Mouse (Mus musculus): ENCODE results near the gene Psap. TPM values are rescaled to one million over a fixed set of nuclear protein-coding genes. Genes with fewer than 3 reads are reported as not detected.
A peak's percentile ranks its signal among the peaks of the same experiment; 100 is the strongest.

Gene Psap
- total and polyA plus RNA-seq, 2 experiments from 2014 or later, result 281 to 768 TPM

DNA sequence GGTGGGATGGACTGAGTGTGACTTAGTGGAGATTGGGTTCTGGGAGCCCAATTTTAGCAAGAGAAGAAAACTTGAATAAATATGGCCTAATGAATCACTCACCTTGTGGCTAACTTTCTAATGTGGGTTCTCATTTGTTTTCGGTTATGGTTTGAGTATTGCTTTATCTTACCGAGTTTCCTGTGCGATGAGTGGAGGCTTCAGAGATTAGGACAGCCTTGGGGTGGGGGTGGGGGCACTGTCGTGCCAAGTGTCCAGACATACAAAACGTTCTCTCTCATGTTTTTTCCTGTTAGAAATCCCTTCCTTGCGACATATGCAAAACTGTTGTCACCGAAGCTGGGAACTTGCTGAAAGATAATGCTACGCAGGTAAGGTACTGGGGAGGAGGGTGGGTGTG, 14.8 kb downstream of the Psap start:
- H3K36me3 ChIP-seq (ENCODE audit: insufficient read depth, low read length), result peaks cover 37% of the 10 kb centered on the region
- H3K4me1 ChIP-seq (ENCODE audit: insufficient read depth, low read length), result 0 out of 2 replicates have a peak, but pooled peaks cover 2% of the 10 kb centered on the region

DNA sequence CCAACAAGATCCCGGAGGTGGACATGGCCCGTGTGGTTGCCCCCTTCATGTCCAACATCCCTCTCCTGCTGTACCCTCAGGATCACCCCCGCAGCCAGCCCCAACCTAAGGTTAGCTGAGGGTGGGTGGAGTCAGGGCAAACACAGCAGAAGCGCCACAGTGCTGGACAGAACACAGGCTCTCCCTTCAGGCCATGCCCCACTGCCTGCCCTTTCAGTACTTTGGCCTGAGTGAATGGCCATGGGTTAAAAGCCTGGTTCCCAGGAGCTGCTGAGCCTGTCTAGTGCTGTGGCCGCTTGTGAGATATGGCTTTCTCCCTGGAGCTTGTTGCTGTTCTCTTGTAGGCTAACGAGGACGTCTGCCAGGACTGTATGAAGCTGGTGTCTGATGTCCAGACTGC, 17.2 kb downstream of the Psap start:
- Histone ChIP-seq H3K36me3 (ENCODE audit: insufficient read depth, low read length) (peaks cover 48% of the 10 kb centered on the region), H3K4me3 (ENCODE audit: low read length) (no peak overlapping the region), H3K27me3 (ENCODE audit: insufficient read depth, low read length) (no peaks in the 10 kb centered on the region), H3K9me3 (ENCODE audit: low read length) (no peaks in the 10 kb centered on the region), H3K27ac (no peak overlapping the region), H3K9ac (replicated peaks; ENCODE audit: low read length) (no peak overlapping the region), H3K4me1 (ENCODE audit: insufficient read depth, low read length) (no peaks in the 10 kb centered on the region), H3K4me2 (ENCODE audit: low read depth, low read length) (no peak overlapping the region)
- ATAC-seq (no peak), DNase-seq (ENCODE audit: low spot score) (no peak)
- WGBS, result 83% methylated on average over 7 of the region's 7 CpGs
- no peak for TF ChIP-seq CTCF (IDR thresholded peaks at IDR 0.05; ENCODE audit: low read depth)

More for the DNA sequence above, 14.8 kb downstream of the Psap start:
- Histone ChIP-seq H3K9ac (replicated peaks; ENCODE audit: low read length) (no peak overlapping the region), H3K4me3 (ENCODE audit: low read length) (no peak overlapping the region), H3K27ac (no peak overlapping the region), H3K27me3 (ENCODE audit: insufficient read depth, low read length) (no peaks in the 10 kb centered on the region), H3K4me2 (ENCODE audit: low read depth, low read length) (no peak overlapping the region), H3K9me3 (ENCODE audit: low read length) (no peaks in the 10 kb centered on the region)
- no peak for ATAC-seq
- WGBS, result 87% methylated on average over 8 of the region's 8 CpGs
- TF ChIP-seq CTCF (IDR thresholded peaks at IDR 0.05; ENCODE audit: low read depth), result no peak
- no peak for DNase-seq (ENCODE audit: low spot score)

DNA sequence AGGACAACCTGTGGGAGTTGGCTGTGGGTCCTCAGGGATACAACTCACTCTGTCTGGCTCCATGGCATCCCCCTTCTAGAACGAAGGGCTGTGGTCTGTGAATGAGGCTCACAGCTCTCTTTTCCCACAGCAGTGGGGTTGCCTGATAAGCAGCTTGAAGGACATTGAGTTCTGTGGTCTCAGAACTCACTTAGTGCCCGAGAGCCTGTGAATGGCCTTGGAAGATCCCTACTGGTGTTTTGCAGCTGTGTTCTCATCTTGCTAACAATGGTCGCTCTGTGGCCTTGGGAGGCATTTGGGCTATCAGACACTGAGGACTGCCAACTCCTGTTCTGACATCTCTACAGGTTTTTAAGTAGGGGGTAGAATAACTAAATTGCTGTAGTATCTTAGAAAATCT, 17.9 kb downstream of the Psap start:
- no peak for TF ChIP-seq CTCF (IDR thresholded peaks at IDR 0.05; ENCODE audit: low read depth)
- ATAC-seq (no peak), DNase-seq (ENCODE audit: low spot score) (no peak)
- no peak overlapping the region for H3K9ac ChIP-seq (replicated peaks; ENCODE audit: low read length)
- H3K4me3 ChIP-seq (ENCODE audit: low read length), result no peak overlapping the region
- H3K36me3 ChIP-seq (ENCODE audit: insufficient read depth, low read length), result peaks cover 55% of the 10 kb centered on the region
- no peak overlapping the region for H3K4me2 ChIP-seq (ENCODE audit: low read depth, low read length)
- H3K27me3 ChIP-seq (ENCODE audit: insufficient read depth, low read length), result no peaks in the 10 kb centered on the region
- 75% methylated on average over 3 of the region's 3 CpGs for WGBS
- H3K9me3 ChIP-seq (ENCODE audit: low read length), result no peaks in the 10 kb centered on the region
- no peaks in the 10 kb centered on the region for H3K4me1 ChIP-seq (ENCODE audit: insufficient read depth, low read length)
- H3K27ac ChIP-seq, result no peak overlapping the region

DNA sequence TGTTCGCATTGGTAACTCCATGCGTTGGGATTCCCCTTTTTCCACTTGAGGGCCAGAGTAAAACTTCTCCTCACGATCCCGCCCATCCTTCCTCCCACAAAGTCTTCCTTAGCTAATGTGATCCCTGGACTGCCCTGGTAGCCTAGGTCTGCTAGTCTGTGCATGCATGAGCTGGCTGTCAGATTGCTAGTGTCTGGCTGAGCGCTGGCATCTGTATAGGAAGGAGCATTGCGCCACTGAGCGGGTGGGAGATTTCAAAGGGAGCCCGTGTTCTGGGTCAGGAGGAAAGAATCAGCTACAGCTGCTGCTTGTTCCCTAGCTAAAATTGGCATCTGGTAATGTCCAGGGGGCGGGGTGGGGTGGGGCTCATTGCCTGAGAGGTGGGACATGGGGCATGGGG, 18.6 kb downstream of the Psap start:
- H3K4me3 ChIP-seq (ENCODE audit: low read length), result no peak overlapping the region
- ATAC-seq, result no peak
- TF ChIP-seq CTCF (IDR thresholded peaks at IDR 0.05; ENCODE audit: low read depth), result no peak
- no peak for DNase-seq (ENCODE audit: low spot score)
- no peaks in the 10 kb centered on the region for H3K27me3 ChIP-seq (ENCODE audit: insufficient read depth, low read length)
- H3K9me3 ChIP-seq (ENCODE audit: low read length), result no peaks in the 10 kb centered on the region
- H3K4me1 ChIP-seq (ENCODE audit: insufficient read depth, low read length), result no peaks in the 10 kb centered on the region
- no peak overlapping the region for H3K4me2 ChIP-seq (ENCODE audit: low read depth, low read length)
- peaks cover 61% of the 10 kb centered on the region for H3K36me3 ChIP-seq (ENCODE audit: insufficient read depth, low read length)
- H3K27ac ChIP-seq, result no peak overlapping the region
- no peak overlapping the region for H3K9ac ChIP-seq (replicated peaks; ENCODE audit: low read length)
- 74% methylated on average over 9 of the region's 9 CpGs for WGBS

DNA sequence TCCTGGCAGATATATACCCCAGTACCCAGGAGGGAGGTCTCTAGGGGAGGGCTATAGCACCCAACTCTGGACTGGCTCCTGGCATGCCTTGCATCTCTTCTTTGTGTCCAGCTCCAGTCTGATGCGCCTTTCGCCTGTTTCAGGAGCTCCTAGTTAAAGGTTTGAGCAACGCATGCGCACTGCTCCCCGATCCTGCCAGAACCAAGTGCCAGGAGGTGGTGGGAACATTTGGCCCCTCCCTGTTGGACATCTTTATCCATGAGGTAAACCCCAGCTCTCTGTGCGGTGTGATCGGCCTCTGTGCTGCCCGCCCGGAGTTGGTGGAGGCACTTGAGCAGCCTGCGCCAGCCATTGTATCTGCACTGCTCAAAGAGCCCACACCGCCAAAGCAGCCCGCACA, 22.2 kb downstream of the Psap start:
- peaks cover 57% of the 10 kb centered on the region for H3K36me3 ChIP-seq (ENCODE audit: insufficient read depth, low read length)
- no peaks in the 10 kb centered on the region for H3K27me3 ChIP-seq (ENCODE audit: insufficient read depth, low read length)
- no peaks in the 10 kb centered on the region for H3K4me1 ChIP-seq (ENCODE audit: insufficient read depth, low read length)
- TF ChIP-seq CTCF (IDR thresholded peaks at IDR 0.05; ENCODE audit: low read depth), result no peak
- no peaks in the 10 kb centered on the region for H3K9me3 ChIP-seq (ENCODE audit: low read length)
- DNase-seq (ENCODE audit: low spot score), result no peak
- no peak overlapping the region for H3K4me3 ChIP-seq (ENCODE audit: low read length)
- no peak overlapping the region for H3K9ac ChIP-seq (replicated peaks; ENCODE audit: low read length)
- WGBS, result 93% methylated on average over 12 of the region's 12 CpGs
- H3K4me2 ChIP-seq (ENCODE audit: low read depth, low read length), result no peak overlapping the region
- no peak overlapping the region for H3K27ac ChIP-seq
- no peak for ATAC-seq

DNA sequence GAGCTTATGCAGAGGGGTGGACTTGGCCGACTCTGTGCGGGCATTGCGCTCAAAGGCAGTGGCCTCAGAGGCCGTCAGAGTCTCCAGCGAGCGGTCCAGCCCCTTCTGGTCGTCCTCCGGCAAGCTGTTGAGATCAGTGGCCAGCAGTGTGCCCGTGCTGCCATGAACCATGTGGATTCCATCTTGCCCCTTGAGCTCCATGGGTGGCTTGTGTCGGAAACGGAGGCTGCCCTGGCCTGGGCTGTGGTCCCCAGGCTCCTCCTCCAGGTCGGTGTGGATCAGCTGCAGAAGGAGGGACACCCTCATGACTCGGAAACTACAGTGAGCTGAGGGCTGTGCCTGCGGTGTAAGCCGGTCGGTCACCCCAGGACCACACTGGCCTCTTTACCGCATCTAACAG, 26.0 kb downstream of the Psap start:
- no peaks in the 10 kb centered on the region for H3K4me1 ChIP-seq (ENCODE audit: insufficient read depth, low read length)
- H3K9me3 ChIP-seq (ENCODE audit: low read length), result no peaks in the 10 kb centered on the region
- 74% methylated on average over 17 of the region's 17 CpGs for whole genome bisulfite sequencing
- DNase-seq (ENCODE audit: low spot score), result no peak
- no peak overlapping the region for H3K9ac ChIP-seq (replicated peaks; ENCODE audit: low read length)
- peaks cover 38% of the 10 kb centered on the region for H3K36me3 ChIP-seq (ENCODE audit: insufficient read depth, low read length)
- no peaks in the 10 kb centered on the region for H3K27me3 ChIP-seq (ENCODE audit: insufficient read depth, low read length)
- TF ChIP-seq CTCF (IDR thresholded peaks at IDR 0.05; ENCODE audit: low read depth), result no peak
- ATAC-seq, result no peak
- no peak overlapping the region for H3K27ac ChIP-seq
- no peak overlapping the region for H3K4me3 ChIP-seq (ENCODE audit: low read length)
- H3K4me2 ChIP-seq (ENCODE audit: low read depth, low read length), result no peak overlapping the region

DNA sequence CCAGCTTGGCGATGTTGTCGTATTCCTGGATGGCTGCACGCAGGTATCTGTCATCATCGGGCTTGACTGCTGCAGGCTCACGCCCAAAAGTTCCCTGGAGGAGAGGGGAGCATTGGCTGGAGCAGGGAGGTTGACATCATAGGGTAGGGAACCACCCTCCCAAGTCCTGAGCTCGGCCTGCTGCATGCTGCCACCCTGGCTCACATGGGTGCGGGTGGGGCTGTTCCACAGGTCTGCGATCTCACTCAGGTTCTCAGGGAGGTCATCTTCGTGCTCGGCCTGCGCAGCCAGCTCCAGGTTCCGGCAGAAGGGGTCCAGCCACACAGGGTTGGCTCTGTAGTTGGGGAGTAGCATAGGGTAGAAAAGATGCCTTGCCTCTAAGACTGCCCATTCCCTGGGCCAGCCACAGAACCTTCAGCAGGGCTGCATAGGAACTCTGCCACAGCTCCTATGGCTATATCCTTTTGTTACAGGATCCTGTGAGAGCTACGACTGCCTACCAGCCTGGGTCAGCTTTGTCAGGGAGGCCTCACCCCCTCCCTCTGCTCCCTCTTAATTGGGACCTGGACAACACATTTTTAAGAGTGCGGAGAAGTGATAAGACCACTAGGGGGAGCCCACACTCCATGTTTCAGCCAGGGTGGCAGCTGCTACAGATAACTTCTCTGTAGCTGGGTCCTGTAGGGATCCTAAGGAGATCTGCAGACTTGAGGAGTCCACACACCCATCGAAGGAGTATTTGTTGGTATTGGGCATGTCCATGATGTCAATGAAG, 27.6 kb downstream of the Psap start:
- DNase-seq (ENCODE audit: low spot score), result peak; percentile 92
- Histone ChIP-seq H3K27me3 (ENCODE audit: insufficient read depth, low read length) (no peaks in the 10 kb centered on the region), H3K4me3 (ENCODE audit: low read length) (no peak overlapping the region), H3K27ac (no peak overlapping the region), H3K4me1 (ENCODE audit: insufficient read depth, low read length) (no peaks in the 10 kb centered on the region), H3K9me3 (ENCODE audit: low read length) (no peaks in the 10 kb centered on the region), H3K9ac (replicated peaks; ENCODE audit: low read length) (no peak overlapping the region), H3K4me2 (ENCODE audit: low read depth, low read length) (no peak overlapping the region), H3K36me3 (ENCODE audit: insufficient read depth, low read length) (peaks cover 26% of the 10 kb centered on the region)
- 63% methylated on average over 15 of the region's 15 CpGs for WGBS
- ATAC-seq, result peak; percentile 82
- TF ChIP-seq CTCF (IDR thresholded peaks at IDR 0.05; ENCODE audit: low read depth), result peak; percentile 95
